Mouse (Mus musculus): ENCODE results near the gene Cnfn.

GRCm38 (mm10) chr7:25339329-25339728 lies 30.2 kb downstream of the Cnfn start:
- TF ChIP-seq GATA1 (IDR thresholded peaks at IDR 0.05; ENCODE audit: low read length): no peak
- TF ChIP-seq TAL1 (IDR thresholded peaks at IDR 0.05; ENCODE audit: low read length): no peak
